11 mouse cellular contexts compared by ENCODE assay signal in genomic region chr8:122277204-122277995, GRCm38 (mm10). TPM values are rescaled to one million over a fixed set of nuclear protein-coding genes. Genes with fewer than 3 reads are reported as not detected.
A peak's percentile ranks its signal among the peaks of the same experiment; 100 is the strongest.
DNase-seq lines count a peak whose midpoint lies in the region; ATAC-seq and TF ChIP-seq lines count a peak whose summit lies in the region.
"Had no signal": no experiment of that assay in that cellular context is flagged by ENCODE, and none has a peak within 500 bp of the region (broad histone marks: within the 10 kb centered on the region; RNA-seq: fewer than 3 reads in every experiment).

No protein-coding gene starts in this region.

- H3K4me2 ChIP-seq in hindbrain, embryonic 13.5 days = no peak overlapping the region
- no peak overlapping the region for H3K4me2 ChIP-seq in hindbrain, embryonic 16.5 days (ENCODE audit: low read length)

- DNase-seq in 416B (ENCODE audit: low read depth) = peak; percentile 36
- no peak for DNase-seq in MEL (ENCODE audit: low read depth, low spot score)
- DNase-seq in kidney, postnatal 36 days = peak; percentile 36 to 52
- DNase-seq in forebrain, embryonic 10.5 days (ENCODE audit: extremely low spot score, low spot score) = no peak
- DNase-seq in cerebellum, postnatal 10 days = no peak
- DNase-seq: cerebellum, adult 18-20 months; right cerebral cortex, postnatal 25 days; thymus, postnatal 25 days had no signal

- H3K9me3 ChIP-seq in hindbrain, embryonic 13.5 days = no peaks in the 10 kb centered on the region
- no peaks in the 10 kb centered on the region for H3K9me3 ChIP-seq in hindbrain, embryonic 16.5 days (ENCODE audit: control insufficient read depth, low read length)
- no peaks in the 10 kb centered on the region for H3K9me3 ChIP-seq in MEL (replicated peaks; ENCODE audit: insufficient read depth, low read length)
- H3K9me3 ChIP-seq in forebrain, embryonic 10.5 days = no peaks in the 10 kb centered on the region

- peak overlapping the region; percentile 30; the same call in 1 of the 2 replicates for H3K27ac ChIP-seq in hindbrain, embryonic 13.5 days
- H3K27ac ChIP-seq in hindbrain, embryonic 16.5 days (ENCODE audit: low read depth, low read length) = no peak overlapping the region
- H3K27ac ChIP-seq in MEL (ENCODE audit: control insufficient read depth, low read depth, low read length) = no peak overlapping the region
- H3K27ac ChIP-seq in forebrain, embryonic 10.5 days = no peak overlapping the region

- TF ChIP-seq POLR2A in MEL (IDR thresholded peaks at IDR 0.05; ENCODE audit: control insufficient read depth in 1 of 2, insufficient read depth in 1 of 2, low read depth in 1 of 2, low read length in 2 of 2, poor library complexity in 1 of 2) = no peak

- H3K9ac ChIP-seq in hindbrain, embryonic 13.5 days = no peak overlapping the region
- H3K9ac ChIP-seq in hindbrain, embryonic 16.5 days (ENCODE audit: low read depth, low read length) = no peak overlapping the region
- H3K9ac ChIP-seq in MEL (ENCODE audit: control insufficient read depth, low read depth, low read length, poor library complexity, severe bottlenecking) = no peak overlapping the region

- TF ChIP-seq RAD21 in MEL (IDR thresholded peaks at IDR 0.05; ENCODE audit: low read depth, low read length) = peak; percentile 28

- 0 out of 2 replicates have a peak, but pooled peaks cover 11% of the 10 kb centered on the region for H3K27me3 ChIP-seq in hindbrain, embryonic 13.5 days
- H3K27me3 ChIP-seq in hindbrain, embryonic 16.5 days (replicated peaks; ENCODE audit: control insufficient read depth, insufficient read depth, low read length) = no peaks in the 10 kb centered on the region
- H3K27me3 ChIP-seq in MEL (ENCODE audit: control insufficient read depth in 1 of 2, insufficient read depth in 2 of 2, low read length in 2 of 2) = no peaks in the 10 kb centered on the region
- H3K27me3 ChIP-seq in forebrain, embryonic 10.5 days (ENCODE audit: poor library complexity, severe bottlenecking) = peaks cover 33% of the 10 kb centered on the region

- H3K36me3 ChIP-seq in hindbrain, embryonic 13.5 days = no peaks in the 10 kb centered on the region
- no peaks in the 10 kb centered on the region for H3K36me3 ChIP-seq in hindbrain, embryonic 16.5 days (ENCODE audit: control insufficient read depth, insufficient read depth, low read length)
- H3K36me3 ChIP-seq in MEL (ENCODE audit: control insufficient read depth in 1 of 2, insufficient read depth in 2 of 2, low read length in 2 of 2) = peaks cover 0 to 6% of the 10 kb centered on the region in 2 experiments; a peak in 2 of 4 replicates
- no peaks in the 10 kb centered on the region for H3K36me3 ChIP-seq in forebrain, embryonic 10.5 days (replicated peaks)

- no peak for TF ChIP-seq EP300 in MEL (IDR thresholded peaks at IDR 0.05; ENCODE audit: low read depth in 1 of 2, low read length in 2 of 2)

- WGBS in hindbrain, embryonic 13.5 days = 78% methylated on average over 18 of the region's 18 CpGs
- 77% methylated on average over 18 of the region's 18 CpGs for WGBS in hindbrain, embryonic 16.5 days
- WGBS in forebrain, embryonic 10.5 days = 86% methylated on average over 18 of the region's 18 CpGs

- H3K4me3 ChIP-seq in hindbrain, embryonic 13.5 days = no peak overlapping the region
- no peak overlapping the region for H3K4me3 ChIP-seq in hindbrain, embryonic 16.5 days (ENCODE audit: low read length)
- no peak overlapping the region for H3K4me3 ChIP-seq in MEL (ENCODE audit: control insufficient read depth in 1 of 2, insufficient read depth in 1 of 2, low read depth in 2 of 2, low read length in 2 of 2)
- H3K4me3 ChIP-seq in forebrain, embryonic 10.5 days = no peak overlapping the region

- H3K4me1 ChIP-seq in hindbrain, embryonic 13.5 days (replicated peaks) = peaks cover 19% of the 10 kb centered on the region
- peaks cover 3% of the 10 kb centered on the region; the same call in 1 of the 2 replicates for H3K4me1 ChIP-seq in hindbrain, embryonic 16.5 days (ENCODE audit: control insufficient read depth, insufficient read depth, low read depth, low read length)
- peaks cover 0 to 31% of the 10 kb centered on the region in 2 experiments; a peak in 3 of 4 replicates for H3K4me1 ChIP-seq in MEL (ENCODE audit: control insufficient read depth in 1 of 2, insufficient read depth in 2 of 2, low read length in 2 of 2)
- peaks cover 60% of the 10 kb centered on the region for H3K4me1 ChIP-seq in forebrain, embryonic 10.5 days

- TF ChIP-seq CTCF in MEL (IDR thresholded peaks at IDR 0.05 in 2 of 3, conservative IDR thresholded peaks at IDR 0.05 in 1 of 3; ENCODE audit: control insufficient read depth in 1 of 3, insufficient read depth in 1 of 3, low read depth in 2 of 3, low read length in 3 of 3, poor library complexity in 1 of 3, severe bottlenecking in 1 of 3) = peak in 2 of 3 experiments; percentile 40 to 56; a peak in 4 of 6 replicates

- peaks cover 7% of the 10 kb centered on the region for H3K79me2 ChIP-seq in MEL (ENCODE audit: control insufficient read depth, insufficient read depth, low read length, poor library complexity)

- no peak for ATAC-seq in hindbrain, embryonic 13.5 days (ENCODE audit: low FRiP score)
- no peak for ATAC-seq in hindbrain, embryonic 16.5 days
- no peak for ATAC-seq in inflammation-experienced regulatory T-cells, adult 6 months

TF ChIP-seq in MEL, 35 proteins besides CTCF, POLR2A, EP300 and RAD21:
- TF ChIP-seq SIN3A (IDR thresholded peaks at IDR 0.05; ENCODE audit: low read length) = peak; percentile 24; the same call in 1 of the 2 replicates
- no peak for TF ChIP-seq GATA1 (IDR thresholded peaks at IDR 0.05; ENCODE audit: low read depth, low read length)
- TF ChIP-seq ZKSCAN1 (IDR thresholded peaks at IDR 0.05; ENCODE audit: low read depth, low read length) = no peak
- TF ChIP-seq TBP (IDR thresholded peaks at IDR 0.05; ENCODE audit: low read depth, low read length) = no peak
- TF ChIP-seq MXI1 (IDR thresholded peaks at IDR 0.05; ENCODE audit: low read depth, low read length) = 0 out of 2 replicates have a peak, but pooled peaks have one; percentile 11
- no peak for TF ChIP-seq MAFK (IDR thresholded peaks at IDR 0.05; ENCODE audit: borderline replicate concordance, low read depth, low read length)
- no peak for TF ChIP-seq HCFC1 (IDR thresholded peaks at IDR 0.05; ENCODE audit: low read depth, low read length)
- TF ChIP-seq SMC3 (IDR thresholded peaks at IDR 0.05; ENCODE audit: low read depth, low read length) = peak; percentile 58
- TF ChIP-seq BHLHE40 (IDR thresholded peaks at IDR 0.05; ENCODE audit: borderline replicate concordance, low read depth, low read length) = no peak
- TF ChIP-seq USF1 (IDR thresholded peaks at IDR 0.05; ENCODE audit: low read depth, low read length) = 0 out of 2 replicates have a peak, but pooled peaks have one; percentile 42
- no peak for TF ChIP-seq UBTF (IDR thresholded peaks at IDR 0.05; ENCODE audit: borderline replicate concordance, insufficient read depth, low read depth, low read length)
- no peak for TF ChIP-seq ZNF384 (IDR thresholded peaks at IDR 0.05; ENCODE audit: low read depth, low read length)
- no peak for TF ChIP-seq POLR2AphosphoS2 (IDR thresholded peaks at IDR 0.05; ENCODE audit: low read length)

RNA-seq across cellular contexts. Expression of gene Zfpm1, which starts 4.5 kb away (rescaled TPM):
- 1.4 and 1.5 TPM in 2 replicates for polyA plus RNA-seq in hindbrain, embryonic 13.5 days (2015; fragmentation: Nextera tagmentation; extraction: Ambion mirVana)
- 0.75 and 1.2 TPM in 2 replicates for polyA plus RNA-seq in hindbrain, embryonic 16.5 days (2015; fragmentation: Nextera tagmentation; extraction: Ambion mirVana)
- total RNA-seq in MEL (2012; rRNA removed) = 104 and 133 TPM in 2 replicates
- polyA plus RNA-seq in MEL (2012; ENCODE audit: insufficient read depth in 1 of 2, insufficient read length in 2 of 2, low read depth in 1 of 2, low replicate concordance in 2 of 2, missing spikeins in 1 of 2) = 100 to 1,000 TPM; 260 to 343 TPM
- polyA plus RNA-seq in forebrain, embryonic 10.5 days (2016; fragmentation: Nextera tagmentation; extraction: Ambion mirVana) = 0.82 and 0.88 TPM in 2 replicates
- 1 to 10 TPM in 2 of 3 experiments, under 1 TPM in 1; 0.65 to 2.6 (median 1.3) TPM for polyA plus RNA-seq in inflammation-experienced regulatory T-cells, adult 6 months (2017; shearing (Covaris generic))

Comparison
In these comparisons a context has a peak if more than half of its experiments do, and no peak if none do; other contexts are left out.
1. DNase-seq: peak in 416B (single experiment) and kidney, postnatal 36 days (2 of 2); none in MEL (single experiment), forebrain, embryonic 10.5 days (single experiment) and cerebellum, postnatal 10 days (0 of 2).
2. RNA of gene Zfpm1, which starts 4.5 kb away (polyA plus RNA-seq): 260 to 343 TPM in MEL; 1.4 to 1.5 TPM in hindbrain, embryonic 13.5 days, 0.65 to 2.6 TPM in inflammation-experienced regulatory T-cells, adult 6 months, 0.82 to 0.88 TPM in forebrain, embryonic 10.5 days and 0.75 to 1.2 TPM in hindbrain, embryonic 16.5 days; every median in the first group is over 10 times any median in the second.